ENCODE assay signal across 15 mouse cellular contexts in the genomic region with DNA sequence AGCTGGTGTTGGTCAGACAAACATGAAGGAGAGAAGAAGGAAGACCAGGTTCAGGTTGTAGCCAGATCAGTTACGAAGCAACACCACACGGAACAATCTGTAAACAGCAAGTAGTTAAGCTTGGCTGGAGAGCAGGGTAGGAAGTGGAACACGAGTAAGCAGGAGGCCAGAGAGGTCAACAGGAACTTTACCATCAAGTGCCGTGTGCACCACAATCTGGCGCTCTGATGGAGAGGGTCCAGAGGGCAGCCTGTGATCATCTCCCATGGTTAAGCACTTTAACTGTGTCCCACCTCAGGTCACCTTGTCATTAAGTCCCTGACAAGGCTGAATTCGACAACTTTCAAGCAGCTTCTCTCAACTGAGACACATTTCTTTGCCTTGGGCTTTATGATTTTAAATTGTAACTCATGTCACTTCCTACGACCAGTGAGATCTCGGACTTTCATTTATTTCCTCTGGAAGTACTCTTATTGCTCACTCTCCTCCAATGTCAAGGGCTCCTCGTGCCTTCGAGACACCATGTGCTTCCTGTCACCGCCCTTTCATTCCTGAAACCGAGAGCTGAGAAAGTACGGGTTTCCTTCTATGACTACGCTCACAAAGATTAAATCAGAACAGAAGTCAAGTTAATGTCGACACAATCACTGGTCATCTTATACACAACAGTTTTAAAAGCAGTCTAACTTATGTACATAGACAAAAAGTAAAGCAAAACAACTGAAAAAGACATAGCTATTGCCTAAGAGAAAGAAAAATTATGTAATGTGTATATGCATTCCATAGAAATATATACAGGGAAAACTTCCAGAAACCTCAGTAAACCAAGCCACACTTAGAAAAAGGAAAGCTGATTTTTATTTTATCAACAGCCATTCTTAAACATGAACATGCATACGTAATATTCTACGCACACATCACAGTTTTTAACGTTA. TPM values are rescaled to one million over a fixed set of nuclear protein-coding genes. Genes with fewer than 3 reads are reported as not detected.
"Had no signal": no experiment of that assay in that cellular context is flagged by ENCODE, and none has a peak within 500 bp of the region (broad histone marks: within the 10 kb centered on the region; RNA-seq: fewer than 3 reads in every experiment).

No protein-coding gene starts in this region.

- H3K9me3 ChIP-seq: intestine, embryonic 15.5 days; limb, embryonic 12.5 days; midbrain, embryonic 13.5 days; neural tube, embryonic 15.5 days had no signal

- H3K27ac ChIP-seq: intestine, embryonic 15.5 days; layer of hippocampus, adult 2 months; limb, embryonic 12.5 days; liver, embryonic 14.5 days; midbrain, embryonic 13.5 days; neural tube, embryonic 15.5 days had no signal

- H3K4me1 ChIP-seq: intestine, embryonic 15.5 days; limb, embryonic 12.5 days; midbrain, embryonic 13.5 days; neural tube, embryonic 15.5 days had no signal

- H3K27me3 ChIP-seq: intestine, embryonic 15.5 days; limb, embryonic 12.5 days; midbrain, embryonic 13.5 days; neural tube, embryonic 15.5 days had no signal

- H3K9ac ChIP-seq: intestine, embryonic 15.5 days; limb, embryonic 12.5 days; liver, embryonic 14.5 days; midbrain, embryonic 13.5 days; neural tube, embryonic 15.5 days had no signal

- DNase-seq: kidney, adult 18-20 months; kidney, postnatal 4 days; lung, adult 2 months; right cerebral cortex, adult 18-20 months; right cerebral cortex, postnatal 25 days; thymus, postnatal 14 days had no signal

- H3K4me3 ChIP-seq: intestine, embryonic 15.5 days; layer of hippocampus, adult 2 months; limb, embryonic 12.5 days; midbrain, embryonic 13.5 days; myocyte; neural tube, embryonic 15.5 days had no signal

- ATAC-seq: intestine, embryonic 15.5 days; midbrain, embryonic 13.5 days had no signal

- H3K4me2 ChIP-seq: intestine, embryonic 15.5 days; limb, embryonic 12.5 days; midbrain, embryonic 13.5 days; neural tube, embryonic 15.5 days had no signal

RNA-seq across cellular contexts. Expression of a gene that starts 18.3 kb away (rescaled TPM):
- polyA plus RNA-seq: limb, embryonic 12.5 days; neural tube, embryonic 11.5 days; neural tube, embryonic 15.5 days had no signal

RNA-seq across cellular contexts. Expression of a gene that starts 52.0 kb away (rescaled TPM):
- polyA plus RNA-seq: intestine, embryonic 15.5 days; limb, embryonic 12.5 days; liver, adult 2 months; liver, embryonic 14.5 days; lung, adult 2 months; midbrain, embryonic 13.5 days; myocyte; neural tube, embryonic 11.5 days; neural tube, embryonic 15.5 days had no signal
